Mouse (Mus musculus) T-helper 17 cell (primary cell): ENCODE data around the gene Dusp11.
"Not testable (repeated sequence)": the region's sequence is repeated elsewhere in the genome, so short reads cannot be mapped to it uniquely, and the experiment has no call there.

ENCODE experiments used
- in situ Hi-C, 2 experiments: fragments of 300-600 bp; cut with MboI, MseI; formaldehyde crosslinking; loops; 1 replicate in 1 of 2; 2 replicates in 1 of 2; pipeline ENCODE4 v1.15.1; 2025; ENCODE audit warnings: high pct_unique_total_duplicates in 2 of 2

Dusp11 gene

DNA sequence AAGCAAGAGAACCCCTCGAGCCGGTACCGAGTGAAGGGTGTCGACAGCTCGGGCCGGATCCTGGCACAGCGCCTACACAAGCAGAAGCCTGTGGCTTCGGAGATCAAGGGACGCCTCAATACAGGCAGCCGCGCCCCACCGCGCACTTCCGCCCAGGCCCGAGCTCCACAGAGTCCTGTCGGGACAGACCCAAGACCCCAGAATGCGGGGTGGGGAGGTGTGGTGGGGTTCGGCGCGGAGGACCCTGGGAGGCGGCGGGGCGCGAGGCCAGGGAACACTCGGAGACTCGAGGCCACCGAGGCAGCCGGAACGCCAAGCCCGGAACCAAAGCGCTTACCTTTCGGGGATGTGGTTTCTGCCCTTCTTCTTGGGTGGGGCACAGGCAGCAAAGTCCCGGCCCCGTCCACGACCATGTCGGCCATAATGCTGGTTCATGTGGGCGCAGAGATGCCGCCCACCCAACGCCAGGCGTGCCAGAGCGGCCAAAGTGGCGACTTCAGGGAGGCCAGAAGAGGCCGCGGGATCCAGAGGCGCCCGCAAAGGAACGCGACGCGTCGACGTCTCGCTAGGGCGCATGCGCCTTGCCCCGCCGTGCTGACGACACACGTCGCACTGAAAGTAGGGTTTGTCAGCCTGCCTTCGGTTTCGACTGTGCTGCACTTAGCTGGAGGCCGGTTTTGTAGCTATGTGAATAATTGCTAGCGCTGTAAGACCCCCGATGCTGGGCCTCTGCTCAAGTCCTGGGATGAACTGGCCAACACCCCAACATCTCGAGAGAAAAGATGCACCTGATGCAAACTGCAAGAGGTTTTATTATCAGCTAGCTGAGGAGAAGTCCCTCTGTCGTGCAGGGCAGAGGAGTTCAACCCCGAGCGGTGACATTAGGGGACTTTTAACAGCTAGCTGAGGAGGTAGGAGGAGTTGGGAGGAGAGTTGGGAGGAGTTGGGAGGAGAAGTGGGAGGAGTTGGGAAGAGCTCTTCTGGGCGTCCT is at the start of gene Dusp11:
Dusp11 (minus strand) TSS at position 567 of the 991 bp plus-strand sequence.
- in situ Hi-C loops: loop anchor here in 1 of 2 experiments (10.0 to 25.0 kb wide), 2 partner anchors 433 to 576 kb away; partner anchors contain the start of genes Pcbp1 and Pcyox1

- in situ Hi-C loops: loop anchor here (5.0 kb wide), 2 partner anchors 73 to 178 kb away; partner anchors contain the start of gene Nat8 (in 1 of the 2)
Observed at GRCm38 (mm10) chr6:86009980-86010379, 48.5 kb upstream of the Dusp11 start.

DNA sequence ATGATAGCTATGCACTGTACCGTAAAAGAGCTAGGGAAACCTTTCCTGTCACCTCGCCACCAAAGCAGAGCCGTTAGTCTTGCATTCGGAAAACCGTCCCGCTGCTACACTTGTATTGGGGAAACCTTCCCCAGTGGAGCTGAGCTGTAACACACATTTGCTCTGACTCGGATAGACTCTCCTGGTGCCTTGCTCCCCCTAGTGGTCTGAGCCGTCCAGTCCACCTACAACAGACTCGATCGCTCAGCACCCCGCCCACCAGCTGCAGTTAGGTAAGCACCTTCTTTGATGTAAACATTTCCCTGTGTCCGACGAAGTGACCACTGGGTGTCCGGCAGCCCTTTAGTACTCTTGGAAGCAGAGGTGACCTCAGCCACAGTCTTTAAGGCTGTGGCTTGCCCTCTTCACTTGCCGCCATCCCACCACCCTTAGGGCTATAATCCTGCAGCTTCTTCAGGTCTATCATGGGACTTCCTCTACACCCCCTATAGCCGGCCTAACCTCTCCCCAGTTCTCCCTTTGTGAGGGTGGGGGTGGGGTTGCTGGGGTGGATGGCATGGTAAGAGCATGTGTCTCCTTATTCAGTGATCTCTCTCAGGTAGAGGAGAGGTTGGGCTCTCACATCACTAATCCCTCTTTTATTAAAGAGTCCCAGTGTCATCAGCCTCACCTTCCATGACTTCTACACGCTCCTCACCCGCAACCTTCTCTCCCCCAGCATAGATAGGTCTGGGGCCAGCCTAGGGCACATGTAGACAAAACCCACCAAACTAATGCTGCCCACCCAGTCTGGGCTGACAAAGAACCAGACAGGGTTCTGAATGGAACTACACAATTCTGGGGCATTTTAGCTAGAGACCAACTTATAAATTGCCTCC is 43.0 kb upstream of the Dusp11 start:
- in situ Hi-C loops: loop anchor here (5.0 kb wide), 2 partner anchors 67 to 172 kb away; partner anchors contain the start of gene Nat8 (in 1 of the 2)

DNA sequence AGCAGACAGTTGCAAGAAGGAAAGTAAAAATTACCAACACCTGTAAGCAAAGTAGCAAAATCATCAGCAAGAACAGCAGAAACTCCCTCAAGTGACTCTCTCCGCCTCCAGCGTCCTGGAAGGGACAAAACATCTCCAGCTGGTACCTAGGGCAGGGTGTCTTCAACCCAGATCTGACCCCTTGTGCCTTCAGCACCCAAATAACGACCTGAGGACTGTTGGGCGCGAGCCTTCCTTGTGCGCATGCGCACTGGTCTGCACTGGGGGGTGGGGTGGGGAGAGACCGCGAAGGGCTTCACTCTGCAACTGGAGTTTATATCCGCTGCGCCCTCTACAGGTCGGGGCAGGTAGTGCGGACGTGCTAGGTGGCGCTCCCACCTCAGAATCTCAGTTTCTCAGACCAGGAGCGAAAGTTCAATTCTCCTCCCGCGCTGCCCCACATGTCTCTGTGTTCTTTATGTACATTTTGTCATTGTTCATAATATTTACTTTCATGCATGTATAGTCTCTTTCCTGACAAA is 42.0 kb upstream of the Dusp11 start:
- in situ Hi-C loops: no loop called here

DNA sequence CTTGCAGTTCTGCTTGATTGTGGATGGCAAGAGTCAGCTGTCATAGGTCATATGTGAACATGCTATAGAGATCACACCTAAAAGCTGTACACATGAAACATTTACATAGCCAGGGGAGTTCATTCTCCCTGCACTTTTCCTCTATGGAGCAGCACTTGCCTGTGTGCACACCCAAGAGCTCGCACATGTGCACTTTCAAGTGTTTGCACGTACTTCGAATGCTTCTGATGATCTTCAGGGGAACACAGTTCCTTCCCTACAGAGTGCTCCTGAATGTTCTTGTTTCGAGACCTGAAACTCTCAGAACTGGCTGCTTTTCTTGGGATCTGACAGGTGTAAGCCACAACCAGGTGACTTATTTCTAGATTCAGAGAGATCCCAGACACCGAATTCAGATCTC is 29.3 kb upstream of the Dusp11 start:
- in situ Hi-C loops: loop anchor here in 1 of 2 experiments (5.0 kb wide), 1 partner anchor 163 kb away; no protein-coding TSS in a partner anchor

DNA sequence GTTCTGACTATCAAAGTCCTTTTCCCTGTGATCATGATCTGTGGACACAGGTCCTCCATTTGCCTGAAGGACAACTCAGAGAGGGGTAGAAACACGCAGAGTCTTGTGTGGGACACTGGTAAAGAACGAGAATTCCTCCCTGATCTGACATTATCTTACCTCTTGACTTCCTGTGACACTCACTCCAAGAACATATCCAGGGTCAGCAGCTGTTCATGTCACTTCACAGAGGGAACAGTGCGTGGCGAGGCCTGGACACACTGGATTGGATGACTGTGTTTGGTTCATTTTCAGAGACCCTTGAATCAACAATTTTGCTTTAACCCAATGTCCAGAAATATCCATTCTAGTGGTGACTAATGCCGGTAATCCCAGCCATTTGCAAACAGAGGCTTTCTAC is 28.1 kb upstream of the Dusp11 start:
- in situ Hi-C loops: loop anchor here in 1 of 2 experiments (10.0 kb wide), 1 partner anchor 1115 kb away; no protein-coding TSS in a partner anchor

DNA sequence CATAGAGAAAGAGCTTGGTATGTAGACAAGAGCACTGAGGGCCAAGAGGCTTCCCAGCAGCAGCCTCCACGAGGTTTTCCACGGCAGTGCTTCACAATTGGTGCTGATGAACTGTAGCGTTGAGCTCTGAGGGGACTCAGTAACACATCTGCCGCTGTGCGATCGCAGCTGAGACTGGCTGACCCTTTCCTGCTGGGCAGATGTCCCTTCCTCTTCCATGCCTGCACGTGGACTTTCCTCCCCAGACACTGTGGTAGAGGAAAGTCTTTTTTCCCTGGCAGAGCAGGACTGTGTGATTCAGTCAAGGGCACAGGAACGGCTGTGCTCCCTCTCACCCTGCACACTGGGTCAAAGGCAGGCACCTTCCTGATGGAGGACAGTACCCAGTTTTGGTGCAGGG is 22.9 kb upstream of the Dusp11 start:
- in situ Hi-C loops: loop anchor here in 1 of 2 experiments (10.0 kb wide), 1 partner anchor 1110 kb away; no protein-coding TSS in a partner anchor

DNA sequence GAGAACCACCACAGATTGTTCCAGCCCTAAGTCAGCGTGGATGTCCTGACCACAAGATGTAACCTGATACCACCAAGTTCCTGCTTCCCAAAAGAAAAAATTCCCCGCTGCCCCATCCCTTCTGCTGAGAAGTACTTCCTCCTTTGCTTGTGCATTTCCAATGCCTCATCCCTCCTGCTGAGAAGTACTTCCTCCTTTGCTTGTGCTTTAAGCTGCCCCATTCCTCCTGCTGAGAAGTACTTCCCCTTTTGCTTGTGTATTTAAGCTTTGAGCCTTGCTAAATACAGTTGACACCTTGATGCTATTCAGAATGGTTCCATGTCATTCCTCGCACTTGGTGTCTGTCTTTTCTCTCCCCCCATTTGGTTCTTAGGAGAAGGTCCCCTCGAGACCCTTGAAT is 17.3 kb upstream of the Dusp11 start:
- in situ Hi-C loops: not testable (repeated sequence)

DNA sequence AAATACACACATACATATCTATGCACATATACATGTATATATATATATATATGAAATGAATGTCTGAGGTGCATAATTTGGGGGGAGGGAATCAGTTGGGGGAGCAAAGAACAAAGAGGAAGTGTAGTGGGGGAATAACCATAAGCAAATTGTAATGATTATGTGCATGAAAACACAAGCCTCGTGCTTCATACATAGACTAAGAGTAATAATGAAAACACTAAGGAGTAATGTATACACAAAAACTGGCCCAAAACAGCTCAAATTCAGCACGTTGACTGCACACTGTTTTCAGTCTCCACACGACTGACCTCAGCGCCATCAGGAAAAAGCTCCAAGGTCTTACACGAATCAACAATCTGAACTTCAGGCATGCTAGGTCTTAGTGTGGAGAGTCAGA is 14.8 kb upstream of the Dusp11 start:
- in situ Hi-C loops: no loop called here

DNA sequence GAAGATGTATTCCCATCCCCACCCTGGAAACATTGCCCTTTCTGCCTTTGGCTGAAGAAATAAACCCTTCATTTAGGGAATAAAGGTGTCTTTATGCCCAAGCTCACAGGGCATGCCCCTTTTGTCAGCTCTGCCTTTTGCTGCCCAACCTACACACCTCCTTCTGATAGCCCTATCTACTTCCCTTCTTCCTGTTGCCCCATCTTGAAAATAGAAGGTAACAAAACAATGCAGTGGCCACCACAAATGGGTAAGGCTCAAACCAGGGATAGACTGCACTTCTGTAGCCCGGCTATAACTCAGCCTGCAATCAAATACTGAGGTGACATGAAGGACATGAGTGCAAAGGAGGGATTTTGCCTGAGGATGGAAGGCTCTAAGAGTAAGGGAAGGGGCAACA is 14.3 kb upstream of the Dusp11 start:
- in situ Hi-C loops: no loop called here

- in situ Hi-C loops: loop anchor here in 1 of 2 experiments (25.0 kb wide), 1 partner anchor 562 kb away; the partner anchor contains the start of gene Pcbp1
Observed at GRCm38 (mm10) chr6:85974941-85975617, 13.6 kb upstream of the Dusp11 start.

- in situ Hi-C loops: loop anchor here in 1 of 2 experiments (25.0 kb wide), 1 partner anchor 564 kb away; the partner anchor contains the start of gene Pcbp1
Observed at GRCm38 (mm10) chr6:85973336-85973735, 11.9 kb upstream of the Dusp11 start.

DNA sequence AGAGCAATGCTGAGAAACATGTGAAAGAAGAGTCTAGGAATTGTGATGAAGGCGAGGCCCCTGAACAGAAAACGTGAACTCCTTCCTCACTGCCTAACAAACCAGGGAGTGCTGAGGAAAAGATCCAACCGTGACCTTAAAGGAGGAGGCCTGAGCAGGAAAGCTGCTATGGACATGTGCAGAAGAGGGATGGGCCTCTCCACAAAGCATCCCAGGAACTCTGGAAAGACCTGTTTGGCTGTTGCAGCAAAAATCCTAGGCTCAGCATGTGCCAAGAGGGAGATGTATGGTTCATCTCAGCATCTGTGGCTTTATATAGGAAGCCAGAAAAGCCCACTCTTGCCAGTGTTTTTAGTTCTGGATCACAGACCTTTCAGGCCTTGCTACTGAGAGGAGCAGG is 11.2 kb upstream of the Dusp11 start:
- in situ Hi-C loops: loop anchor here in 1 of 2 experiments (25.0 kb wide), 1 partner anchor 565 kb away; the partner anchor contains the start of gene Pcbp1

GRCm38 (mm10) chr6:85969889-85970288 is 8.4 kb upstream of the Dusp11 start:
- in situ Hi-C loops: loop anchor here in 1 of 2 experiments (10.0 to 25.0 kb wide), 2 partner anchors 425 to 567 kb away; partner anchors contain the start of genes Pcbp1 and Pcyox1

- in situ Hi-C loops: loop anchor here in 1 of 2 experiments (10.0 to 25.0 kb wide), 2 partner anchors 428 to 571 kb away; partner anchors contain the start of genes Pcbp1 and Pcyox1
Observed at GRCm38 (mm10) chr6:85966686-85967085, 5.2 kb upstream of the Dusp11 start.

DNA sequence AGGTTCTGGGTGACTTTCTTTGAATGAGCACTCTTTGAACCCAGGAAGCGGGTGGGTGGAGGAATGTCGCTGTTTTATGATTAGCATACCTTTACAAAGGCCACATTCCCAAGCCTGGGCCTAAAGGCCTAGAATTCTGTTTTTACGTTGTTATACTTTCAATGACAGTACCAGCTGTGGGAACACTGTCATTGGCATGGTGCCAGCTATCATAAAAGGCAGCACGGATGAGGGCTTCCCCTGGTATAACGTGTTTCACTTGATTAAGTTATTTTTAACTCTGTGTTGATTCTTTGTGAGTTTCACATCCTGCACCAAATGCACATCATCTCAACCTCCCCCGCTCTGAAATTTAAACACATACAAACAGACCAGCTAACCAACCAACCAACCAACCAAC is 4.6 kb upstream of the Dusp11 start:
- in situ Hi-C loops: loop anchor here in 1 of 2 experiments (10.0 to 25.0 kb wide), 2 partner anchors 429 to 571 kb away; partner anchors contain the start of genes Pcbp1 and Pcyox1

DNA sequence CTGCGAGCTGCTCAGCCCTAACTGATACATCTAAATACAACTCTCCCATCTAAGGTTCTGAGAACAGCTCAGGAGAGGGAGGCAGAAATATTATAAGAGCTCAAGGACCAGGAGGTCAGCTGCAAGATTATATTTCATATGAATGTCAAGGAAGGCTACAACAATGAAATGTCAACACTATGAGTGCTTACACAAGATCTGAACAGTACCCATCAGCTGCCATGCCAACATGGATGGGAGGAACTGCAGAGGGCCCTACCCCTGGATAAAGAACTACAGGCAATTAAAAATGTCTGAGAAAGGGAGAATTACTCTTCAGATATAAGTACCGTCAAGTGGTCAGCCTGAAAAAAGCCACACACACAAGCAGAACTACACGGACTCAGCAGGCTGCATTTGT is 3.9 kb downstream of the Dusp11 start:
- in situ Hi-C loops: loop anchor here in 1 of 2 experiments (25.0 kb wide), 1 partner anchor 580 kb away; the partner anchor contains the start of gene Pcbp1

DNA sequence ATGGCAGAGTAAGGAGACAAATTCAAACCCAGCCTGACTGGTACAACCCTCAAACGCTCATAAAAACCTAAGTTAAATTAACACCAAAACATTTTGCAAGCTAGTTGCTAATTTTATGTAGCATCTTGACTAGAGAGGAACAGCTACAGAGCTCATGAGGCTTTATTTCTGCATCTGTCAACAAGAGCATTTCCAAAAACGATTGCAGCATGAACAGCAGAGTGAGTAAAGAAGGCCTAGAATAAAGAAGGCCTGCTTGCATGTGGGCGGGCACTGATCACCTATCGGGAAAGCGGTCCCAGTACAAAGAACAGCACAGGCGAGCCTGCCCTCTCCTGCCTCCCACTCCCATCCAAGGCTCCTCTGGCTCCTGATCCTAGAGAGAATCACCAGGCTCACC is 12.9 kb downstream of the Dusp11 start:
- in situ Hi-C loops: no loop called here

DNA sequence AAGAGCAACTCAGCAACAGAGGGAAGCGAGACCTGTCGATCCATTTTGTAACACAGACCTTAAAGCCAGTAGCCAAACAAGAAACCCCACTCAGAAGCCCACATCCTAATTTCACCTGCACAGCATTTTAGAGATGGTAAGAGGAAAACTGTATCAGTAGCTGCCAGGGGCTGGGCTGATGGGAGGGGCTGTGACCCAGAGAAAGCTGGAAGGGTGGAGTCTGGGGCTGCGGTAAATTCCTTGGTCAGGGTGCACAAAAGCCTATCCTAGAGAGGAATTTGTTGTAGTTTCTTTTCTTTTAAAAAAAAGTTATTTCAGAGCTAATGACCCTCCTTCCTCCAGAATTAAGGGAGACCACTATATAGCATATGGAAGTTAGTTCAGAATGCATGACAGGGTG is 19.0 kb downstream of the Dusp11 start:
- in situ Hi-C loops: no loop called here

GRCm38 (mm10) chr6:85938701-85939100 is 22.8 kb downstream of the Dusp11 start:
- in situ Hi-C loops: loop anchor here (5.0 to 10.0 kb wide), 2 partner anchors 69 to 494 kb away; no protein-coding TSS in a partner anchor
